Mouse (Mus musculus) CD4-positive, CD25-positive, alpha-beta regulatory T cell, adult 9 weeks (primary cell): Measurements from ENCODE around the gene Shkbp1. TPM values are rescaled to one million over a fixed set of nuclear protein-coding genes. Genes with fewer than 3 reads are reported as not detected.

Source experiments
- polyA plus RNA-seq: library from polyadenylated mRNA; unstranded; fragments of 100-300 nt; shearing (Covaris generic); gene quantifications from one replicate; pipeline ENCODE4 v1.2.1, GENCODE M21; 2017

Gene Shkbp1
- polyA plus RNA-seq: 101 TPM

GRCm38 (mm10) chr7:27355745-27356240 lies at the start of gene Shkbp1:
TSS of gene Shkbp1 (minus strand) at chr7:27356019.

GRCm38 (mm10) chr7:27356861-27357594 lies 1.2 kb upstream of the Shkbp1 start, which contains the start of gene Gm20479:
TSS of gene Gm20479 (minus strand) at chr7:27357419.

GRCm38 (mm10) chr7:27337175-27337853 lies 18.5 kb downstream of the Shkbp1 start, which contains the start of gene Ltbp4:
TSS of gene Ltbp4 (minus strand) at chr7:27337692.

Other genes starting within 250 kb of the Shkbp1 start
- not detected for gene Cyp2f2, start 236.1 kb downstream of the Shkbp1 start, polyA plus RNA-seq
- not detected for gene Cyp2t4, start 202.3 kb downstream of the Shkbp1 start, polyA plus RNA-seq
- gene Egln2, start 189.2 kb downstream of the Shkbp1 start, polyA plus RNA-seq: 82.5 TPM
- gene Rab4b, start 177.1 kb downstream of the Shkbp1 start, polyA plus RNA-seq: 171 TPM
- gene Gm21983, start 174.9 kb downstream of the Shkbp1 start, polyA plus RNA-seq: 0.52 TPM
- gene Mia, start 174.9 kb downstream of the Shkbp1 start, polyA plus RNA-seq: not detected
- 1.8 TPM for gene BC024978, start 160.2 kb downstream of the Shkbp1 start, polyA plus RNA-seq
- 118 TPM for gene Snrpa, start 159.7 kb downstream of the Shkbp1 start, polyA plus RNA-seq
- 3.1 TPM for gene Itpkc, start 127.4 kb downstream of the Shkbp1 start, polyA plus RNA-seq
- gene Coq8b, start 123.0 kb downstream of the Shkbp1 start, polyA plus RNA-seq: 29.0 TPM
- 0.29 TPM for gene Numbl, start 97.6 kb downstream of the Shkbp1 start, polyA plus RNA-seq
- gene Ltbp4, start 18.3 kb downstream of the Shkbp1 start, polyA plus RNA-seq: 0.55 TPM
- 1.2 TPM for gene Gm20479, start 1.4 kb upstream of the Shkbp1 start, polyA plus RNA-seq
- 0.33 TPM for gene Sptbn4, start 91.7 kb upstream of the Shkbp1 start, polyA plus RNA-seq
- gene Blvrb, start 92.0 kb upstream of the Shkbp1 start, polyA plus RNA-seq: 16.2 TPM
- gene Sertad3, start 117.7 kb upstream of the Shkbp1 start, polyA plus RNA-seq: 61.8 TPM
- 95.7 TPM for gene Sertad1, start 130.9 kb upstream of the Shkbp1 start, polyA plus RNA-seq
- gene Prx, start 143.3 kb upstream of the Shkbp1 start, polyA plus RNA-seq: 0.61 TPM
- 0.12 TPM for gene Hipk4, start 167.2 kb upstream of the Shkbp1 start, polyA plus RNA-seq
- 194 TPM for gene Pld3, start 197.2 kb upstream of the Shkbp1 start, polyA plus RNA-seq
- 32.6 TPM for gene 2310022A10Rik, start 197.2 kb upstream of the Shkbp1 start, polyA plus RNA-seq
- 96.3 TPM for gene Akt2, start 235.5 kb upstream of the Shkbp1 start, polyA plus RNA-seq